Mouse (Mus musculus) thymus, adult 18-20 months (tissue): ENCODE data around the gene Hnrnpa0.
A peak's percentile ranks its signal among the peaks of the same experiment; 100 is the strongest.

Source experiments
- DNase-seq, 2 experiments: peaks; one replicate each; pipeline ENCODE4 v3.0.0; 2022; ENCODE audit warnings: mixed read lengths in 2 of 2

Gene Hnrnpa0

DNA sequence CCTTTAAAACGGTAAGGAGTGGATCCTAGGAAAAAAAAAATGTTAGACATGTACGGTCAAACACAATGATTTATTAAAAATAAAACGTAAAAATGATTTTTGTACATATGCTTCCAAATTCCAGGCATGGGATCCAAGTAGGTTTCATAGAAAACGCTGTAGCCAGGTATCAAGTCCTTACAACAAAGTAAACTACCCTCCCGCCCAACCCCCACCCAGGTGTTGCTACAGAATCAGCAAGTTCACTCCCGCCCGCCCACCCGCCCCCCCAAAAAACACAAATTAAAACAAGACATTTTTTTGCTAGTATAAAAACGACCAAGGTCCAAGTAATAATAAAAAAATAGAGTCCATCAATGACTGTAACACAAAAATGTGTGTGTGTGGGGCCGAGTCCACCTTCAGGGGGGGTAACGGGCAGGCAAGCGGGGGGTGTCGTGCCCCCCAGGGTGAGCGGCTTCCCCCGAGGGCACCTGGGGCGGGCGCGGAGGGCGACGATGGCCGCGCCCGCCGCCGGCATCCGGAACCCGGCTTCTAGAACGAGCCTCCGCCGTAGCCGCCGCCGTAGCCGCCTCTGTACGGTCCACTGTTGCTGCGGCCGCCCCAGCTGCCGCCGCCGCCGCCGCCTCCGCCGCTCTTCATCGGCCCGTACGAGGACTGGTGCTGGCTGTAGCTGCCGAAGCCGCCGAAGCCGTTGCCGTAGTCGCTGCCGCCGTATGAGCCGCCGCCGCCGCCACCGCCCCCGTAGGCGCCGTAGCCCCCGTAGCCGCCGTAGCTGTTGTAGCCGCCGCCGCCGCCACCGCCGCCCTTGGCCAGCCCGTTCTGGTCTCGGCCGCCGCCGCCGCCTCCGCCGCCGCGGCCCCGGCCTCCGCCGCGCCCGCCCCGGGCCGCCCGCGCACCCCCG, 1.2 kb downstream of the Hnrnpa0 start:
- DNase-seq: peak in 1 of 2 experiments; percentile 26

DNA sequence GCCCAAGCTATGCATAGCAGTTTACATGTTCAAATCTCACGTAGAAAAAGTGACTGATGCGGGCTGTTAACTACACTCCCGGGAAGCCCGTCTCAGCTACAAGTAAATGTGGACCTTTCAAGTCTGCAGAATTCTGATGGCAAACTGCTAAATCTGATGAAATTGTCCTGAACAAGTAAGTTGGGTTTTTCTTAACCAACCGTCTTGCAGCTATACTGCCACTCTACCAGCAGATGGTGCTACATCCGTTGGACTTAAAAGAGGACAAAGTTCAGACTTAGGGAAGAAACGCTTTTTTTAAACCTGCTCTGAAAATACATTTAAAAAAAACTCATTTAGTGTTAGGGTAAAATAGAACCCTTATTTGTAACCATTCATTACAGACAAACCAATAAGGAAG, 2.2 kb downstream of the Hnrnpa0 start:
- peak in 1 of 2 experiments; percentile 46 for DNase-seq

GRCm38 (mm10) chr13:58124989-58125388, 3.4 kb downstream of the Hnrnpa0 start:
- DNase-seq: no peak

- no peak for DNase-seq
These were observed 4.1 kb downstream of the Hnrnpa0 start for GRCm38 (mm10) chr13:58124278-58124677.

- no peak for DNase-seq
These were observed 5.0 kb downstream of the Hnrnpa0 start for GRCm38 (mm10) chr13:58123381-58123780.

DNA sequence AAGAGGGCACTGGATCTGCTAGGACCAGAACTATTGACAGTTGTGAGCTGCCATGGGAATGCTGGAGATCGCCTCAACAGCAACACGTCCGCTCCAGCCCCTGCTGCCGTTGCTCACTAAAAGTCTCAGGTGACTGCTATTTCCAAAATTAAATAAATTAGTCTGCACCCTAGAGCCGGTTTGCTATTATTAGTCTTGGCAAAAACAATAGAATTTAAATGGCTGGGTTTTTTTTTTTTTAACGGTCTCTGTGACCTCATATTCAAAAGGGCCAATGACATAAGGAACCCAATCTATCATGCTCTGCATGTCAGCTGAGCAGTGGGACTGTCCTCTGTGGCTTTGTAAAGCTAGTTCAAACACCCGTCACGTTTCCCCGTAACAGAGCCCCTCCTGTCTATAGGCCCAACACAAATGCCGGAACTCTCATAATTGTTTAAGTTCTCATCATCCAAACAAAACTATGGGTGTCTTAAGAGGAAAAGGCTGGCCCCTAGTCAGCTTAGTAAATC, 5.5 kb downstream of the Hnrnpa0 start:
- no peak for DNase-seq

DNA sequence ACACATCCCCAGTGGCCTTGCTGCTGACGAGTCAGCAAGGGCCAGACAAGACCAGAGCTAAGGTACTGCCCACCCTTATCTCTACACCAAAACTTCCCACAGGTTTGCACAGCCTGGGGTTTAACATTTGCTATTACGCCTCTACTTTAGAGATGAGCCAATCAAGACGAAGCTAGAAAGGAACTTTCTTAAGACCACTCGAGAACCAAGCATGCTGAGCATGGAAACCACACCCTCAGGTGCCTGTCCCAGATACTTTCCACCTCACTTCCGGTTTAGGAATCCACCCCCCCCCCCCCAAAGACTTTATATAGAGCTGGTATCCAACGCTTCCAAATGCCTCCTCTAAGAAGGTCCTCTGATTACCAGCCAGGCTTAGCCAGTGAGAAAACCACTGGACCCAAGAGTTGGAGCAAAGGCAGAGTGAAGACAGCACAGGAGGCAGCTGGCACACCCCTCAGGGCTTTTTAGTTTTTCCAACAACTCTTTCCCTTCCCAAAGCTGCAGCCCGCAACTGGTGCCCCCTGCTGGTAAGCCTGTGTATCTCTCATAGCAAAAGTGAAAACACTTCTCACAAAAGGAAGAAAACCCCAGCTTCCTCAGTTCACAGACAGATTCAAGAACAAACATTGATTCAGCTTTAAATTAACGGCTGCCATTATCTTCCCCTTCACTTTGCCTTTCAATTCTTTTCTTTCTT, 10.9 kb downstream of the Hnrnpa0 start:
- peak; percentile 43 to 56 for DNase-seq

DNA sequence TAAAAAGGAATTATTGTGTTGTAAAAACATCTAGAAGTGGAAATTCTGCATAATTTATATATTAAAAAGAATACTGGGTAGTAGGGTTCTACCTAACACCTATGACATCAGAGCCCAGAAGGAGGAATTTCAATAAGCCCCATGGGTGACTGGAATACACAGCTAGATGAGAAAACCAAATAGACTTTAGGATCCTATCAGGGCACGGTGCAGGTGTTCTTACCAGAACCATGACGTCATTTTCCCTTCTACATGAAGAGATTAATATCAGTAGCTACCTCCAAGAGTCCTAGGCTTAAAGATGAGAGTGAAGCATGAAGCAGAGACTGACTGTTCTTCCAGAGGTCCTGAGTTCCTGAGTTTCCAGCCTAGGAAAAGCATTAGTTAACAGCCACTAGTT, 11.6 kb downstream of the Hnrnpa0 start:
- no peak for DNase-seq

DNA sequence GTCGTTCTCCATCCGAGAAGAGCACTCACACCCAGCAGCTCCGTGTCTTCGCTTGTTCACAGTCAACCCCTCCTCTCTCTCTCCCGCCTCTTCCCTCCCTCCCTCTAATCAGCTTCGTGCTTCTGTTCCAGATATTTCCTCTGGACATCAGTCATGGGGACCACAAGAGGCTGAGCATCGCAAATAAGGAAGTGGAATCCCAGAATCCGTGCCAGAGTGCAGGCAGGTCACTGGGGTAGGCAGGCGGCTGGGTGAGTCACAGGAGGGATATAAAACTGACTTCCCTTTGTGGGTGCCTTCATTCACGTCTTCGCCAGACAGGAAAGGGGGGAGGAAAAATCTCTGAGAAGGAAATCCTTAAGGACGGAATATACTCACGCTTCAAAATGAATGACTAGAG, 13.1 kb downstream of the Hnrnpa0 start:
- no peak for DNase-seq

DNA sequence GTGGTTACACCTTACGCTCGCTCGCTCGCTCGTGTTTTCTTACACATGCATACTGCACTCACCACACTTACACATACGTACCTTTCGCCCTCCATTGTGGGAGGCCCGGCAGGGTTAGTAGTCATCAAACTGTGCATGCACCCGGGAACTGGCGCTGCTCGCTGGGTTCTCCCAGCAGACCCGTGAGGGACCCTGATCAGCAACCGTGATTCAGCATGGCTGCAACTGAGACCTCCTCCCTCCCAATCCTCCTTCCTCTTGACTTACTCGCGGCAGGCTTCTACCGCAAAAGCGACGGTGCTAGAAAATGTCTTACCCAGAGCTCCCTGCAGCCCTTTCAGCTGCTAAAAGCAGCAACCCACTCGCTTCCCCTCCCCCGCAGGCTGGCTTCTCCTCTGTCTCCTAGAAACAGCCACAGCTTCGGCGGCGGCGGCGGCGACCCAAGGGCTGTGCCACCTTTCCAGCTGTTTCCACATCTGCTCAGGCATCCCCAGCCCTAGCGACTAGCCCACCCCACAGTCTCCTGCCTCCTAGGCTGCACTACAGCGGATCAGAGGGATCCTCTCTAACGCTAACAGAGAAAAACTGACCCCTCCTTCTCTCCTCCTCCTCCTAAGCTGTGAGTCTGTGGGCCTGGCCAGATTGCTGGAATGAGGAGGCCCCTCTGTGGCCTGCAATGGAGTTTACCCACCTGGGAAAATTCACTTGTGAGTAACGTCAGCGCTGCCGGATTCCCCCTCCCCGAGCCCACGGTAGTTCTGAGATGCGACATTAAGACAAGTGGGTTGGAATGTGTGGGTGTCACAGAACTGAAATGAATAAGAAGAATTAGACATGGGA, 15.1 kb downstream of the Hnrnpa0 start, which contains the start of gene Klhl3:
TSS of gene Klhl3 (minus strand) at position 532 of the 840 bp plus-strand sequence.
- peak; percentile 76 to 81 for DNase-seq

GRCm38 (mm10) chr13:58112601-58113041, 15.7 kb downstream of the Hnrnpa0 start:
- no peak for DNase-seq

GRCm38 (mm10) chr13:58112191-58112590, 16.2 kb downstream of the Hnrnpa0 start:
- no peak for DNase-seq

GRCm38 (mm10) chr13:58111306-58111705, 17.1 kb downstream of the Hnrnpa0 start:
- DNase-seq: no peak

DNA sequence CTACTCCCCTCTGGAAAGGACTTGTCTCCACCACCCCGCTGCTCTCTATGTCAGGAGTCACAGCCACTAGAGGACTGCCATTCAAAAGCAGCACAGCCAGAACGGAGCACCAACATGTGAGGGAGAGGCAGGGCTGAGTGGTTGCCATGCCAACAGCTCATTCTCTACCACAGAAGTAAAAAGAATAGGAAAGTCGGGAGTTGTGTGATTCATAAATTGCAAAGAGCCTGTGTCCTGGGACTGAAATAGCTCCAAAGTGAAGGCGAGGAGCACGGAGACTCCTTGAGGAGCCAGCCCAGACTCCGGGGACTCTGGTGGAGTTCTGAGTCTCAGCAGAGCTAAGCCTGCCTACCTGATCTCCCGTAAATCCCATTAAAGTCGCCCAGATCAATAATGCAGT, 37.7 kb downstream of the Hnrnpa0 start:
- no peak for DNase-seq

DNA sequence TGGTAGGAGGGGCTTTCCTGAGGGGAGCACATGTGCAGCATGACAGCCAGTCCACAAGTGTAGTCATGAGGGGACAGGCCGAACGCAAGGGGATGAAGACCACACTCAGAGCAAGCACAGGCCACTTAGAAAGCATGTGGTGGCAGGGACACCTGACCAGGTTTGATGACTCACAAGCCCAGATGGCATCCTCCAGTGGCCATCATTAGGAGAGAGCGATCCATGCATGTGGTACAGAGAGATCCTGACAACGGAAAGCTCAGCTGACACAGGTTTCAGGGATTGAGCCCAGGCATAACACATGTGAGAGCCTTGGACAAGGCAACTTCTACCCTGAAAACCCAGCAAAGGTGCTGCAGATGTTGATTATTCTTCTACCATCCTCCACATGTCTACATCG, 44.0 kb downstream of the Hnrnpa0 start:
- no peak for DNase-seq

GRCm38 (mm10) chr13:58083521-58083920, 44.8 kb downstream of the Hnrnpa0 start:
- DNase-seq: no peak

GRCm38 (mm10) chr13:58083048-58083447, 45.3 kb downstream of the Hnrnpa0 start:
- no peak for DNase-seq

GRCm38 (mm10) chr13:58078361-58078760, 50.0 kb downstream of the Hnrnpa0 start:
- DNase-seq: no peak
